Mouse (Mus musculus): Measurements from ENCODE around the gene Zbed4.
"Not testable (repeated sequence)": the region's sequence is repeated elsewhere in the genome, so short reads cannot be mapped to it uniquely, and the experiment has no call there.

The Zbed4 gene

DNA sequence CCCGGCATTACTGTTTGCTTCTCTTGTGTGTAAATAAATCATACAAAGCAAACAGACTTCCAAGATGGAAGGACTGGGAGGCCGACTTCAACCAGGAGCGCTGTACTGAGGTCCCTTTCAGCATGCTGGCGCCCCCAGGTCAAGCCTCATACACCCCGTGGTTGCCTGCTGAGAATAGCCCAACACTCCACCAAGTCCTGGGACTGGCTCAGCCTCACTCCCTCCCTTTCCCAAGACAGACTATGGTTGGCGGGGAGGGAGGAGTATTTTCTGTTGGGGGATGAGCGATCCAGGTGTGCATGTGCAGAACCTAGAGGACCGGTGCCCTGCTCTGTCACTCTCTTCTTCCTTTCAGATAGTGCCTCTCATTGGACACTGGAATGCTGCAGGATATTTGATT is 56.7 kb downstream of the Zbed4 start:
- no peak for DNase-seq (ENCODE audit: low spot score in 2 of 2)

DNA sequence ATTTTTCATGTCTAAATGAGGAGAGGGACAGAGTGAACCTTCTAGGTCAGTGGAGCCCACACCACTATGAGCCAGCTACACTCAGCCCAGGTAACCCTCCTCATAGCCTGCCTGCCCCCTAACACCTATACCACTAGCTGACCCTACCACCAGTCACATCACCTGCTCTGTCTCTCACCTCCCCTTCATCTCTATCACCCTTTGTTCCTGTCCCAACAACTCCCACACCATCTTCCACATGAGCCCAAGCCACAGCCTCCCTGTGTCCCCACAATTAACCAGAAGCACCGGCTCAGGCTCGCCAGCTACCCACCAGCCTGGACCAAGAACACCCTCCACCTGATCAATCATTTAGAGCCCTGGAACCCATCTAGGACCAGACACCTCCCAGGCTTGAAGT is 58.9 kb downstream of the Zbed4 start:
- no peak for DNase-seq (ENCODE audit: low spot score in 2 of 2)

DNA sequence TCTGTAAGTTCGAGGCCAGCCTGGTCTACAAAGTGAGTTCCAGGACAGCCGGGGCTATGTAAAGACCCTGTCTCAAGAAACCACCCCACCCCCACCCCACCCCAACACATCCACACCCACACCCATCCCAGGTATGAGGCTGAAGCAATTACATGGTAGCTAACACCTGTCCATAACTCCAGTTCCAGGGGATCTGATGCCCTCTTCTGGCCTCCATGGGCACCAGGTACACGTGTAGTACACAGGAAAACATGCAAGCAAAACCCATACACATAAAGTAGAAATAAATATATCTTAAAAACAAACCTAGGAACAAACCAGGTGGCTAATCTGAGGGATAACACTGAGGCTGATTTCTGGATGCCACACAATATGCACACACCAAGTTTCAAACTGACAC is 61.8 kb downstream of the Zbed4 start:
- no peak for DNase-seq (ENCODE audit: low spot score in 2 of 2)

DNA sequence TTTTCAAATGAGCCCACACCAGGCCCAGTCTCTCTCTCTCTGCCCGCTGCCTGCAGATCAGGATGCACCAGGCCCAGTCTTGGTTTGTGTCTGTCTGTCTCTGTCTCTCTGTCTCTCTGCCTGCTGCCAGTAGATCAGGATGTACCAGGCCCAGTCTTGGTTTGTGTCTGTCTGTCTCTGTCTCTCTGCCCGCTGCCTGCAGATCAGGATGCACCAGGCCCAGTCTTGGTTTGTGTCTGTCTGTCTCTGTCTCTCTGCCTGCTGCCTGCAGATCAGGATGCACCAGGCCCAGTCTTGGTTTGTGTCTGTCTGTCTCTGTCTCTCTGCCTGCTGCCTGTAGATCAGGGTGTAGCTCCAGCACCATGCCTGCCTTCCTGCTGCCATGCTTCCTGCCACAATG is 62.4 kb downstream of the Zbed4 start:
- DNase-seq (ENCODE audit: low spot score in 2 of 2): not testable (repeated sequence)

GRCm38 (mm10) chr15:88814411-88815047 is 63.1 kb downstream of the Zbed4 start:
- no peak for DNase-seq (ENCODE audit: low spot score in 2 of 2)

DNA sequence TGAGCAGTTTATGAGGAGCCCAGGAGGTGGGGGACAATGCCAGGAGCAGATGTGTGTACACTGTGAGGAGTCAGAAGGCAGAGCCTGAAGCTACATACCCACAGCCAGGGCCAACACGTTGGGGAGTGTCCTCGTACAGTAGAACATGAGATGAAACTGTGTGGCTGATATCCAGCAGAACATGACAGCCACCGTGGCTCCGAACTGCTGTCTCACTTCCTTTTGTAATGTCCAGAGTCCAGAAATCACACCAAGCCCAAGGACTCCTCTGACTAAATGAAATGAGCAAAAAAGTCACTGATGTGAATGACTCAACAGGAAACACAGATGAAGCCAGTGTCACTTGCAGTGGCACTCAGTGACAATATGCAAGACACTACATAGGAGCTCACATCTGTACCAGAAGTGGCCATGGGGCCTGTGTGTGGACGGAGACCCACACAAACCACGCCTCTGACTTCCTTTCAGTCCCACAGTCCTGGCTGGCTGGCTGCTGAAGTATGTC is 63.8 kb downstream of the Zbed4 start:
- no peak for DNase-seq (ENCODE audit: low spot score in 2 of 2)

GRCm38 (mm10) chr15:88819026-88819905 is 67.8 kb downstream of the Zbed4 start, which contains the start of the genes Alg12 and Creld2:
Alg12 (minus strand) TSS chr15:88819318.
Creld2 (plus strand) TSS chr15:88819646.
- peak; percentile 100 for DNase-seq (ENCODE audit: low spot score in 2 of 2)

DNA sequence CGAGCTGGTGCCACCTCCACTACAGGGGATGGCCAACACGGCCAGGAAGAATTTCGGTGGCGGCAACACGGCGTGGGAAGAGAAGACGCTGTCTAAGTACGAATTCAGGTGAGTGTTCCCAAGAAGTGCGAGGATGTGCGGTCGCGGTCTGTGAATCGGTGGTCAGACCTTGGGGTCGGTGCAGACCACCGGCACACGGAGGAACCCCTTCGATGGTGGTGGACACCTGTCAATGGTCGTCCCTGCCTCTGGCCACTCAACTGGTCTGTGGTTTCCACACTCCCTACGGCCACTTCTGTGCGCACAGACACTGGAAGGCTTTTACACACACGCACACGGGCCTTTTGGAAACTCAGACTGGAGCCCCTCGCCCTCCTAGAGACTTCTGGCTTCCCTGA is 68.4 kb downstream of the Zbed4 start:
- DNase-seq (ENCODE audit: low spot score in 2 of 2): no peak

GRCm38 (mm10) chr15:88821403-88821802 is 69.9 kb downstream of the Zbed4 start:
- no peak for DNase-seq (ENCODE audit: low spot score in 2 of 2)

- DNase-seq (ENCODE audit: low spot score in 2 of 2): no peak
Observed at GRCm38 (mm10) chr15:88822513-88822912, 71.1 kb downstream of the Zbed4 start.

GRCm38 (mm10) chr15:88823376-88823775 is 71.9 kb downstream of the Zbed4 start:
- DNase-seq (ENCODE audit: low spot score in 2 of 2): no peak

DNA sequence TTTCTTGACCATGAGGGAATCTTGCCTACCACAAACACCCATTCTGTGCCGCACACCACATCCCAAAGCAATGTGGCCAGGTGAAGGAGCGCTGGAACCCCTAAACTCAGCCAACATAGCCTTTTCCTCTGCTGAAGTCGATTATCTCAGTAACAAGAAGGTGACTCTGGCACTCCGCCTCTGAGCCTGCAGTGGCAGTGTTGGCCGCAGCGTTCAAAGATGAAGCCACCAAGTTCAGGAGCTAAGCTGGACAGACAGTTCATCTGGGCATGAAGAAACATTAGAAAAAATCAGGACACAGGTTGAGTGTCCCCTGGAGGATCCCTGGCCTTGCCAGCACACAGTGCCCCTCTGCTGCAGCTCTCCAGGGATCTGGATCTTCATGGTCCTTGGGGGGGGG is 76.0 kb downstream of the Zbed4 start:
- DNase-seq (ENCODE audit: low spot score in 2 of 2): no peak

- peak in 1 of 2 experiments; percentile 12 for DNase-seq (ENCODE audit: low spot score in 2 of 2)
Observed at GRCm38 (mm10) chr15:88827991-88828799, 76.7 kb downstream of the Zbed4 start.

DNA sequence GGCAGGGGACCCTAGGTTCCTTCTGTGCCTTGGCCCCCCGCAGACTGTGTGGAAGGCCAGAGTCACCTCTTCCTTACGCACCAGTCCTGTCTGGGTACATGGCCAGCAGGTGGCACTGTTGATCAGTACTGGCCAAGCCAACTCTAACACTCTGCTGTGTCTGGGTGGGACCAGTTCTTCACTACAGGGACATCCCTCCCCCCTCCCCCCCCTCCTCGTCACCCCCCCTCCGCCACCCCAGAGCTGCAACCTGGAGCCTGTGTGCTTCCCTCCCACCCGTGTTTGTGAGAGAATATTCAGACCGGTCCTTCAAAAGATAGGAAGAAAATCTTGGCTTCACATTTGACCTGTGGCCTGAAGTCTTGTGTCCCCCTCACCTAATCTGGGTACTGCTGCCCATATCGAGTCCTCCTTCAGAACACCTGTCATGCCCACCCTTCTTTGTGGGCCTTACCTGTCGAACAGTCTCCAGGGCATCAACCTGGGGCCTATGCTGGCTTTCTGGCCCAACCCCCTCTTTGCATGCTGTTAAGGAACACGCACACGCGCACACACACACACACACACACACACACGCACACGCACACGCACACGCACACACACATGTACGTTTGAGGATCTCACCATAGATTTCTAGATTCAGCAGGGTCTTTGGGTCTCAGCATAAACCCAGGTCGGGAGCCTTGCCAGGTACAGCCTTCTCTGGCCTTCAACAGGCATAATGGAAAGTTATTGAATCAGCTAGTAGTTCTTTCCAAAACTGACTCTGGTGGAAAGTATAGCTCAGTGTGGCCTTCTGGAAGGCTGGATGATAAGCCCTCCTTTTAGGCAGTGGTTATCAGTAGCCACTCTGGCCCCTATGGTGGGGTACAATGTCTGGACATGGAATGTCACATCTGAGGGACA is 77.6 kb downstream of the Zbed4 start:
- DNase-seq (ENCODE audit: low spot score in 2 of 2): peak; percentile 69 to 82

DNA sequence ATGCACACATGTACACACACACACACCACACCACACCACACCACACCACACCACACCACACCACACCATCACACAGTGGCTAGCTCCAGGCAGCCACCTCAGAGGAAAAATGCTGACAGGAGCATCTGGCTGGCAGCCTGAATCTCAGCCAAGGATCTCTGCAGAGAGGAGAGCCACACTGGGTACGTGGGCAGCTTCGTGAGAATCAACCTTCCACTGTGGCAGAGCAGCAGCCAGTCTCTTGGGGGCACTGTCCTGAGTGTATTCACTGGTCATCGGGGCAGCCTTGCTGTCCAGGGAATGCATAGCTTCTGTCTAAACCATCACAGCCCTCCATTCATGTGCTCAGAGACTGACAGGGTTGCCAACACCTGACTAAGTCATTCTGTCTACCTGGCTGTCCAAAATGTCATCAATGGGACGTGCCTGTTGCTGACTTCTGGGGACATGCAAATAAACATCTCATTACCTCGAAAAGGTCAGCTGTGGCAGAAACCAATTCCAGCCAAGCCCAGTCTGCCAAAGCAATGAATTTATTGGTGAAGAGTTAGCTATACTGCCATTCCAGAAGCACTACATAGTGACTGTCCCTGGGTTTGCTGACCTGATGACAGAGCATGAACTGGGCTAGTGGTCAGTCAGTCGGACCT is 78.5 kb downstream of the Zbed4 start:
- DNase-seq (ENCODE audit: low spot score in 2 of 2): peak in 1 of 2 experiments; percentile 44

DNA sequence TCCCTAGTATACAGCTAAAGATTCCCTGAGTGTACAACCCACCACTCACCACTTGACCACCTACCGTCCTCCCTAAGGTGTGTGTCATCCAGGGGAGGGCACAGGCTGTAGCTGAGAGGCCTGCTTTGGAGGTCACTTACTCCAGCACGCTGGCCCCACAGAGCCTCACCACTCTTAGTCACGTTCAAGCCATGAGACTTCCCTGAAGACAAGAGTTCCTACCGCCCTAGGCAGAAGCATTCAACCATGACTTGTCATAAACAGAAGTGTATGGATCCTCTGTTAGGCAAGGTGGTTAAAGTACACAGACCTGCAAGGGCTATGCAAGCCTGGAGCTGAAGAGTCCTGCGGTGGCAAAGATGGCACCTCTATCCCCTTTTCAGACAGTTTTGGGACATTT is 79.2 kb downstream of the Zbed4 start:
- no peak for DNase-seq (ENCODE audit: low spot score in 2 of 2)

DNA sequence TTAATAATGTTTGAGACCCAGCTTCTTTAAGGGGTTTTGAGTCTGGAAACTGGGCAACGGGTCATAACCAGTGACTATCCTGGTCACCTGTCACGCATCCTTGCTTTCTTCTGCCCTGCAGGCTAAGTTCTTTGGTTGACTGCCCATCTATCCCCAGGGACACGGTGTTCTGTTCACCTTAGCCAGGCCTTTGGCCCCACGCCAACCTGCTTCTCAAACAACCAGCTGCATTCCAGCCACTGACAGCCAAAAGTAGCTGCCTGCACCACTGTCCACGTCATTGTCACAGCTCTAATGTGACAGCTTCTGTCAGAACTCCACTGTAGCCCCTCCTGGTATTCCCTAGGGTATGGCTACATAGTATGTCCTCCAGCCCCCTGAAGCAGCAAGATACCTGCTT is 80.0 kb downstream of the Zbed4 start:
- no peak for DNase-seq (ENCODE audit: low spot score in 2 of 2)

DNA sequence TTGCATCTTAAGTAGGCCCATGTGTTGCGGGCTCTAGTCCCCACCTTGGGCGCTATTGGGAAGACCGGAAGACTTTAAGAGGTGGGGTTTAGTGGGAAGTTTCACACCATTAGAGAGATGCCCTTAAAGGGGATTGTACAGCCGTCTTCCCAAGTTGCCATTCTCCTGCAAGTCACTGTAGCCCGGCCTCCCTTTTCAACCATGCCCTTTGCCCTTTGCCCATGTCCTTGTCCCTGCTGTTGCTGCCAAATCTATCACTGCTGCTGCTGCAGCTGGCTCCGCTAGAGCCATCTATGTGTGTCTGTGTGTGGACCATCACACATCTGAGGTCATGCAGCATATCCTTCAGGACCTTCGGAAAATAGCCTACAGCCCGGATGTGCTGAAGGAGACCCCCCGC is 81.1 kb downstream of the Zbed4 start:
- DNase-seq (ENCODE audit: low spot score in 2 of 2): no peak

Measured in right cerebral cortex, postnatal 36 days (tissue).